Mouse (Mus musculus): ENCODE measurements at regions not wholly inside any gene's neighbourhood (a gene's known extent, or its start where the extent isn't known, plus 50 kb on each side); places are given as distances from the start of the nearest gene placed in this dataset.

- TF ChIP-seq CTCF (IDR thresholded peaks at IDR 0.05; ENCODE audit: insufficient read depth, low read depth, low read length): no peak
- no peak for TF ChIP-seq POLR2A (IDR thresholded peaks at IDR 0.05; ENCODE audit: insufficient read depth, low read depth, low read length)
Observed at GRCm38 (mm10) chr3:33498645-33499044, 301.0 kb upstream of the Ttc14 start.
